Comparison of ENCODE assay signal across 8 mouse cellular contexts in genomic region chr9:20581175-20581634, GRCm38 (mm10). TPM values are rescaled to one million over a fixed set of nuclear protein-coding genes. Genes with fewer than 3 reads are reported as not detected.
DNase-seq lines count a peak whose midpoint lies in the region; ATAC-seq lines count a peak whose summit lies in the region.

Gene Zfp846, plus strand, starts transcription at chr9:20581291.

- peak within 1 kb of the TSS; percentile 75 for H3K4me3 ChIP-seq in lung, embryonic 16.5 days (ENCODE audit: low read length)

- under 1% methylated on average over 30 of the region's 30 CpGs for WGBS in lung, embryonic 16.5 days

- peak within 1 kb of the TSS; percentile 59 for H3K4me2 ChIP-seq in lung, embryonic 16.5 days (ENCODE audit: low read depth, low read length)

- peaks cover 4% of the 10 kb centered on the region for H3K9me3 ChIP-seq in lung, embryonic 16.5 days (ENCODE audit: control insufficient read depth, low read length)

- peaks cover 5% of the 10 kb centered on the region; the same call in 1 of the 2 replicates for H3K27me3 ChIP-seq in lung, embryonic 16.5 days (ENCODE audit: control insufficient read depth, insufficient read depth, low read depth, low read length)

- no peaks in the 10 kb centered on the region; the same call in 1 of the 2 replicates for H3K36me3 ChIP-seq in lung, embryonic 16.5 days (ENCODE audit: control insufficient read depth, insufficient read depth, low read length)

- peak within 1 kb of the TSS; percentile 80 for H3K27ac ChIP-seq in lung, embryonic 16.5 days (ENCODE audit: low read length)

- peak; percentile 85 for DNase-seq in MEL-GATA-1-ER (ENCODE audit: extremely low read depth, low read depth)
- peak; percentile 99 for DNase-seq in cerebellum, adult 8-10 months
- DNase-seq in forelimb bud, embryonic 11.5 days (ENCODE audit: low read depth, low spot score) = peak; percentile 95
- peak; percentile 99 for DNase-seq in layer of hippocampus, adult 9-10 months (ENCODE audit: low spot score)
- DNase-seq in ovary, postnatal 10 days (ENCODE audit: low spot score) = peak; percentile 99
- DNase-seq in thymus, postnatal 10 days (ENCODE audit: low spot score in 2 of 2) = peak; percentile 93 to 94

- no peaks in the 10 kb centered on the region for H3K4me1 ChIP-seq in lung, embryonic 16.5 days (replicated peaks; ENCODE audit: control insufficient read depth, insufficient read depth, low read length)

- H3K9ac ChIP-seq in lung, embryonic 16.5 days (ENCODE audit: low read length) = peak within 1 kb of the TSS; percentile 86

- peak; percentile 99 for ATAC-seq in hematopoietic stem cell, adult 5-6 weeks (replicated peaks in 1 of 2; ENCODE audit: insufficient read depth in 1 of 2, low FRiP score in 2 of 2, low TSS enrichment in 1 of 2, low read depth in 1 of 2, poor library complexity in 2 of 2, severe bottlenecking in 2 of 2)
- peak; percentile 99 for ATAC-seq in lung, embryonic 16.5 days (ENCODE audit: low read depth)

RNA-seq across cellular contexts. Expression of gene Zfp846, which starts in this region (rescaled TPM):
- total RNA-seq in hematopoietic stem cell, adult 5-6 weeks (2017) = 5.5 and 7.2 TPM in 2 replicates
- 18.1 and 21.4 TPM in 2 replicates for polyA plus RNA-seq in lung, embryonic 16.5 days (2015; fragmentation: Nextera tagmentation; extraction: Ambion mirVana)

Comparison
In these comparisons a context has a peak if more than half of its experiments do, and no peak if none do; other contexts are left out.
1. Peak in every context shown above with its lines: DNase-seq, ATAC-seq, H3K4me3 ChIP-seq and H3K27ac ChIP-seq.